Mouse (Mus musculus) bone marrow macrophage, adult 2 months (primary cell): ENCODE measurements around the gene Pofut2.

Source experiments
- CTCF ChIP-seq: IDR thresholded peaks from 2 replicates; pipeline ENCODE4 v1.5.1; 2012; ENCODE audit warnings: low read depth, mild to moderate bottlenecking, low read length, moderate library complexity
- POLR2A ChIP-seq: IDR thresholded peaks from 2 replicates; pipeline ENCODE4 v1.6.1; 2012; ENCODE audit warnings: mild to moderate bottlenecking, low read depth, low read length, borderline replicate concordance

- TF ChIP-seq CTCF (no peak), POLR2A (no peak)
Observed at GRCm38 (mm10) chr10:77231861-77232755, 26.9 kb upstream of the Pofut2 start.
